Mouse (Mus musculus): ENCODE measurements around the gene Atp6v0e2. TPM values are rescaled to one million over a fixed set of nuclear protein-coding genes. Genes with fewer than 3 reads are reported as not detected.

Gene Atp6v0e2
- polyA plus RNA-seq, 1 experiment from 2014 or later = 6.9 TPM

DNA sequence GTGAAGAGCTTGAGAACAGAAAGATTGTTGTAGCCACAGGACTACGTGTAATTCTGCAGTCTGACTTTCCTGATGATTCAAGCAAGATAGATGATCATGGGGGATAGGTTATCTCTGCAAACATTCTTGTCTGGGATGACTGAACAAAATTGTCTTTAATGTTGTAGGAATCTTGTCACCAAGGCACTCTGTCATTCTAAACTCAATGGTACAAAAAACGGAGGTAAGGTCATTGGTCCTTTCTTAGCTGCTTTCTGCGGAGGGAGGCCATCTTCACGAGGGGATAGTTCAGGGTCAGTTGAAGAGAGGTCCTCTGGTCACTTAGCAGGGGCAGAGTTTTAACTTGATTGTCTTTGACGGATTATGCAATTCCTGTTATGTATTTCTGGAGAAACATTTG is 41.3 kb downstream of the Atp6v0e2 start:
- no peak for ATAC-seq (ENCODE audit: insufficient number of reproducible peaks, insufficient read depth, low FRiP score, low TSS enrichment, low read depth)
- Histone ChIP-seq H3K4me3 (replicated peaks) (no peak overlapping the region), H3K4me1 (replicated peaks) (no peaks in the 10 kb centered on the region), H3K4me2 (no peak overlapping the region), H3K27ac (no peak overlapping the region), H3K9ac (replicated peaks) (no peak overlapping the region), H3K36me3 (no peaks in the 10 kb centered on the region), H3K27me3 (no peaks in the 10 kb centered on the region), H3K9me3 (no peaks in the 10 kb centered on the region)
- 61% methylated on average over 5 of the region's 5 CpGs for WGBS

DNA sequence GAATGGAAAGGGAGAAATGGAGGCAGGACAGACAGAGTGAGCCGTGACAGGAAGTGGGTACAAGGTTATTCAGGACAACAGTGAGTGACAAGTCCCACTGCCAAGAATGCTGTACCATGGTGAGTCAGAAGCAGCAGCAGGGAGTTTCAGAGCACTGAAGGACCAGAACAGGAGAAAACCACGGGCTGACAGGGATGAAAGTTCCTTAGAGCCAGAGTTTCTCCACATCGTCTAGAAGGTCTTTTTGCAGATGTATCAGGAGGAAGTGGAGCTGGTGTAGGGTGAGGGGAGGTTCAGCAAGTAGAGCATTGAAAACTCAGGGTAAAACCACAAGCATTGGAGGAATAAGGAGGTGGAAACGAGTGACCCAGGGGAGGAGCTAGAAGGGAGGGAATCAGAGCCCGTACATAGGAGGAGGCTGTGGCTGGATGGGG is 41.8 kb downstream of the Atp6v0e2 start:
- Histone ChIP-seq H3K27ac (no peak overlapping the region), H3K4me1 (replicated peaks) (no peaks in the 10 kb centered on the region), H3K27me3 (no peaks in the 10 kb centered on the region), H3K36me3 (no peaks in the 10 kb centered on the region), H3K4me3 (replicated peaks) (no peak overlapping the region), H3K4me2 (no peak overlapping the region), H3K9ac (replicated peaks) (no peak overlapping the region), H3K9me3 (no peaks in the 10 kb centered on the region)
- 40% methylated on average over 5 of the region's 5 CpGs for WGBS
- no peak for ATAC-seq (ENCODE audit: insufficient number of reproducible peaks, insufficient read depth, low FRiP score, low TSS enrichment, low read depth)

DNA sequence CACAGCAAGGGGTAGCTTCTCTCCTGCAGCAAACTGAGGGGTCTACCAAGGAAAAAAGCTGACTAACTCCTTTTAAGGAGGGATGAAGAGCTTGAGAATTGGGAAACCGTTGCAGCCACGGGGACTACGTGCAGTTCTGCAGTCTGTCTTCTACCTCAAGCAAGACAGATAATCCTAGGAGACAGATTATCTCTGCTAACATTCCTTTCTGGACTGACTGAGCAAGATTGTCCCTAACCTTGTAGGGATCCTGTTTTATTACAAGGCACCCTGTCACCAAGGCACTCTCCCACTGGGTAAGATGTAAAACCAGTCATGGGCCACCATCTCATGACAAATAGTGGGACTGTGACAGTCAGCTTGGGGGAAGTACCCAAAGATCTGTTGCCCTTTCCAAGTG is 43.8 kb downstream of the Atp6v0e2 start:
- no peaks in the 10 kb centered on the region for H3K27me3 ChIP-seq
- 63% methylated on average over 3 of the region's 3 CpGs for WGBS
- H3K36me3 ChIP-seq = no peaks in the 10 kb centered on the region
- ATAC-seq (ENCODE audit: insufficient number of reproducible peaks, insufficient read depth, low FRiP score, low TSS enrichment, low read depth) = no peak
- no peak overlapping the region for H3K9ac ChIP-seq (replicated peaks)
- H3K4me3 ChIP-seq (replicated peaks) = no peak overlapping the region
- no peak overlapping the region for H3K4me2 ChIP-seq
- H3K27ac ChIP-seq = no peak overlapping the region
- H3K9me3 ChIP-seq = no peaks in the 10 kb centered on the region
- no peaks in the 10 kb centered on the region for H3K4me1 ChIP-seq (replicated peaks)

DNA sequence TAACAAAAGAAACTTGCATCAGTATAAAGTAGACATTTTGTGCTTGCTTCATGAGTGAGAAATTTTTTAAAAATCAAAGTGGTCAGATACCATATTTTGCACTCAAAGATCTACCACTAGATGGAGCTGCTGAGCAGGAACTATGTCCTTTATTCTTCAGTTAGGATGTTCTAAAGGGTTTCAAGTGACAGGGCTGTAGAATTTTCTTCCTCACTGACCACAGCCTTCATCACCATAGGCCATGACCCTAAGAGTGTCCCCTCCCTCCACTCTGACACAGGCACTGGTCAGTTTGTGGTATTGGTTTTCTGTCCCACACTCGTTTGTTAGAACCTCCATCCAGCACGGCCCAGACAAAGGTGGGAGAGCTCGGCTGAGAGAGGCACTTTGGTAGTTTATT is 44.6 kb downstream of the Atp6v0e2 start:
- no peak overlapping the region for H3K9ac ChIP-seq (replicated peaks)
- H3K36me3 ChIP-seq = no peaks in the 10 kb centered on the region
- no peaks in the 10 kb centered on the region for H3K27me3 ChIP-seq
- no peak overlapping the region for H3K27ac ChIP-seq
- H3K4me3 ChIP-seq (replicated peaks) = no peak overlapping the region
- no peak overlapping the region for H3K4me2 ChIP-seq
- H3K4me1 ChIP-seq (replicated peaks) = no peaks in the 10 kb centered on the region
- 73% methylated on average over 3 of the region's 3 CpGs for WGBS
- no peak for ATAC-seq (ENCODE audit: insufficient number of reproducible peaks, insufficient read depth, low FRiP score, low TSS enrichment, low read depth)
- H3K9me3 ChIP-seq = no peaks in the 10 kb centered on the region

DNA sequence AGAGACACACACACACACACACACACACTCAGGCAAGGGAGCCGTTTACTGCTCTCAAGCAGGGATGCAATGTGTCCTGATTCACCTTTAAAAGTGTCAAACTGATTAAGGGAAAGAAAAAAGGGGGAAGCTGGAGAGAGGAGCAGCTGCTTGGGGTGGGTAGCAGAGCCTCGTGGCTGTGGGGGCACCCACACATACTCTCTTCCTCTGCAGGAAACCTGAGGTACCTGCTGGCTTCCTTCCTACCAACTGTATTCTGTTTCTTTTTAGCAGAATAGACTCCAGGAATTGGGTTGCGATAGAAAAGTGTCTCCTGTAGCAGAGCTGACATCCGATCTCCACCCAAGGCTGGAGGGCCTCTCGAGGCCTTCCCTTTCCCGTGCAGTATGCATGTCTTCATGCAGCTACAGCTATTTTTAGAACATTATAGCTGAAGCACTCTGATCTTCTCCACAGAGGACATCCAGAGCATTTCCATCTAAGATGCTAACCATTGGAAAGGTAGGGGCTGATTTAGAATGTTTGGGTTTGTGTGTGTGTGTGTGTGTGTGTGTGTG is 51.9 kb downstream of the Atp6v0e2 start, which contains the start of gene Gm45021:
Gene Gm45021 (plus strand): TSS at position 417 of the 557 bp plus-strand sequence.
- no peak within 1 kb of the TSS for H3K4me2 ChIP-seq
- H3K27ac ChIP-seq = no peak within 1 kb of the TSS
- no peak for ATAC-seq (ENCODE audit: insufficient number of reproducible peaks, insufficient read depth, low FRiP score, low TSS enrichment, low read depth)
- peaks cover 9% of the 10 kb centered on the region; the same call in 1 of the 2 replicates for H3K4me1 ChIP-seq (replicated peaks)
- H3K36me3 ChIP-seq = no peaks in the 10 kb centered on the region
- 42% methylated on average over 6 of the region's 6 CpGs for WGBS
- no peaks in the 10 kb centered on the region for H3K27me3 ChIP-seq
- H3K4me3 ChIP-seq (replicated peaks) = no peak within 1 kb of the TSS
- H3K9ac ChIP-seq (replicated peaks) = peak within 1 kb of the TSS; percentile 28; the same call in 1 of the 2 replicates
- H3K9me3 ChIP-seq = no peaks in the 10 kb centered on the region

Other genes starting within 250 kb of the Atp6v0e2 start
- 29.9 and 32.1 TPM in 2 replicates for gene Krba1, start 142.0 kb upstream of the Atp6v0e2 start, polyA plus RNA-seq (2016; fragmentation: Nextera tagmentation; extraction: Ambion mirVana)
- gene Zfp467, start 91.8 kb upstream of the Atp6v0e2 start, polyA plus RNA-seq (2016; fragmentation: Nextera tagmentation; extraction: Ambion mirVana) = 23.5 and 23.7 TPM in 2 replicates
- 0.33 and 0.38 TPM in 2 replicates for gene Sspo, start 89.4 kb upstream of the Atp6v0e2 start, polyA plus RNA-seq (2016; fragmentation: Nextera tagmentation; extraction: Ambion mirVana)
- gene Lrrc61, start 17.2 kb downstream of the Atp6v0e2 start, polyA plus RNA-seq (2016; fragmentation: Nextera tagmentation; extraction: Ambion mirVana) = 9.0 and 11.4 TPM in 2 replicates
- 4.9 and 6.9 TPM in 2 replicates for gene Rarres2, start 35.2 kb downstream of the Atp6v0e2 start, polyA plus RNA-seq (2016; fragmentation: Nextera tagmentation; extraction: Ambion mirVana)
- gene Gm45021, start 52.0 kb downstream of the Atp6v0e2 start, polyA plus RNA-seq (2016; fragmentation: Nextera tagmentation; extraction: Ambion mirVana) = not detected in 2 replicates
- gene Repin1, start 56.3 kb downstream of the Atp6v0e2 start, polyA plus RNA-seq (2016; fragmentation: Nextera tagmentation; extraction: Ambion mirVana) = 43.2 and 46.4 TPM in 2 replicates
- gene Gm44965, start 56.3 kb downstream of the Atp6v0e2 start, polyA plus RNA-seq (2016; fragmentation: Nextera tagmentation; extraction: Ambion mirVana) = 0.72 TPM in 1 of 2 replicates, not detected in the other
- gene Zfp775, start 64.4 kb downstream of the Atp6v0e2 start, polyA plus RNA-seq (2016; fragmentation: Nextera tagmentation; extraction: Ambion mirVana) = 9.7 and 10.5 TPM in 2 replicates
- gene AI854703, start 89.1 kb downstream of the Atp6v0e2 start, polyA plus RNA-seq (2016; fragmentation: Nextera tagmentation; extraction: Ambion mirVana) = 0.79 and 1.3 TPM in 2 replicates
- 0.66 and 0.74 TPM in 2 replicates for gene Gimap8, start 109.6 kb downstream of the Atp6v0e2 start, polyA plus RNA-seq (2016; fragmentation: Nextera tagmentation; extraction: Ambion mirVana)
- gene Gimap9, start 138.5 kb downstream of the Atp6v0e2 start, polyA plus RNA-seq (2016; fragmentation: Nextera tagmentation; extraction: Ambion mirVana) = 5.8 and 5.9 TPM in 2 replicates
- gene Gimap4, start 146.9 kb downstream of the Atp6v0e2 start, polyA plus RNA-seq (2016; fragmentation: Nextera tagmentation; extraction: Ambion mirVana) = 10.0 and 10.5 TPM in 2 replicates
- gene Gimap6, start 170.6 kb downstream of the Atp6v0e2 start, polyA plus RNA-seq (2016; fragmentation: Nextera tagmentation; extraction: Ambion mirVana) = 12.9 and 14.1 TPM in 2 replicates
- 1.6 and 2.5 TPM in 2 replicates for gene Gm28053, start 181.0 kb downstream of the Atp6v0e2 start, polyA plus RNA-seq (2016; fragmentation: Nextera tagmentation; extraction: Ambion mirVana)
- gene Gimap7, start 181.0 kb downstream of the Atp6v0e2 start, polyA plus RNA-seq (2016; fragmentation: Nextera tagmentation; extraction: Ambion mirVana) = not detected in 2 replicates
- gene Gimap1, start 201.4 kb downstream of the Atp6v0e2 start, polyA plus RNA-seq (2016; fragmentation: Nextera tagmentation; extraction: Ambion mirVana) = 7.6 and 7.9 TPM in 2 replicates
- 1.4 and 1.6 TPM in 2 replicates for gene Gimap5, start 208.6 kb downstream of the Atp6v0e2 start, polyA plus RNA-seq (2016; fragmentation: Nextera tagmentation; extraction: Ambion mirVana)
- gene Gimap3, start 233.2 kb downstream of the Atp6v0e2 start, polyA plus RNA-seq (2016; fragmentation: Nextera tagmentation; extraction: Ambion mirVana) = not detected in 2 replicates

Measured in limb, embryonic 12.5 days (tissue).